Mouse (Mus musculus) stomach, postnatal 0 days (tissue): ENCODE results near the gene Kdm1a. TPM values are rescaled to one million over a fixed set of nuclear protein-coding genes. Genes with fewer than 3 reads are reported as not detected.

ENCODE experiments used
- ATAC-seq: fragments of 200-750 bp; cut with Nextera tagmentation; 2 replicates; pipeline ENCODE4 v1.8.0; 2017; ENCODE audit not compliant: low FRiP score, low TSS enrichment
- DNase-seq: peaks from one replicate; pipeline ENCODE4 v3.0.0-alpha.2; 2016; ENCODE audit warnings: low spot score
- H3K27ac ChIP-seq: fragments of 300-500 bp; sonication (generic); replicated peaks from 2 replicates; pipeline ENCODE4 v1.5.1; 2014; ENCODE audit warnings: mild to moderate bottlenecking, control low read depth
- H3K27me3 ChIP-seq: fragments of 300-500 bp; sonication (generic); 2 replicates; pipeline ENCODE4 v1.6.1; 2014; ENCODE audit warnings: low read length; ENCODE audit not compliant: control insufficient read depth, insufficient read depth
- H3K36me3 ChIP-seq: fragments of 300-500 bp; sonication (generic); 2 replicates; pipeline ENCODE4 v1.6.1; 2014; ENCODE audit warnings: low read length, mixed read lengths; ENCODE audit not compliant: control insufficient read depth, insufficient read depth
- H3K4me1 ChIP-seq: fragments of 300-500 bp; sonication (generic); replicated peaks from 2 replicates; pipeline ENCODE4 v1.6.1; 2014; ENCODE audit warnings: antibody characterized with exemption; ENCODE audit not compliant: control insufficient read depth, insufficient read depth
- H3K4me2 ChIP-seq: fragments of 300-500 bp; sonication (generic); replicated peaks from 2 replicates; pipeline ENCODE4 v1.6.1; 2014; ENCODE audit warnings: low read depth, mild to moderate bottlenecking, control low read depth, moderate library complexity
- H3K4me3 ChIP-seq: fragments of 300-500 bp; sonication (generic); 2 replicates; pipeline ENCODE4 v1.5.1; 2014; ENCODE audit warnings: low read depth, low read length, control low read depth
- H3K9ac ChIP-seq: fragments of 300-500 bp; sonication (generic); 2 replicates; pipeline ENCODE4 v1.6.1; 2014; ENCODE audit warnings: mild to moderate bottlenecking, low read length, control low read depth, mixed read lengths
- H3K9me3 ChIP-seq: fragments of 300-500 bp; sonication (generic); 2 replicates; pipeline ENCODE4 v1.6.1; 2016; ENCODE audit warnings: low read length; ENCODE audit not compliant: control insufficient read depth
- CTCF ChIP-seq: IDR thresholded peaks from 2 replicates; pipeline ENCODE4 v1.5.1; 2016; ENCODE audit warnings: antibody characterized with exemption, low read depth, mild to moderate bottlenecking, moderate library complexity
- EP300 ChIP-seq: optimal IDR thresholded peaks from 2 replicates; pipeline ENCODE3; 2016; ENCODE audit warnings: antibody characterized with exemption
- WGBS: fragments of 180-500 bp; shearing (Covaris S2); extraction: QIAGEN DNeasy Blood & Tissue Kit; methylation state at CpG from one replicate; pipeline ENCODE4 v1.1.7; 2014; 5-methylcytosine and 5-hydroxymethylcytosine counted together
- polyA plus RNA-seq: library from polyadenylated mRNA; unstranded; fragments of >200 nt; fragmentation: Nextera tagmentation; extraction: Ambion mirVana; gene quantifications from 2 replicates; pipeline ENCODE4 v1.2.1, GENCODE M21; 2015

Gene Kdm1a
- 13.8 and 15.1 TPM in 2 replicates for polyA plus RNA-seq

- TF ChIP-seq EP300: no peak
- TF ChIP-seq CTCF: peak; percentile 95
- H3K27me3 ChIP-seq: no peaks in the 10 kb centered on the region
- peak within 1 kb of the TSS; percentile 56 for H3K4me2 ChIP-seq
- peak within 1 kb of the TSS; percentile 95 for H3K27ac ChIP-seq
- no peaks in the 10 kb centered on the region for H3K36me3 ChIP-seq
- DNase-seq (peak; percentile 97), ATAC-seq (peak; percentile 89)
- H3K9me3 ChIP-seq: no peaks in the 10 kb centered on the region
- WGBS: under 1% methylated on average over 42 of the region's 45 CpGs
- peak within 1 kb of the TSS; percentile 98 for H3K4me3 ChIP-seq
- 0 out of 2 replicates have a peak, but pooled peaks cover 2% of the 10 kb centered on the region for H3K4me1 ChIP-seq
- peak within 1 kb of the TSS; percentile 99 for H3K9ac ChIP-seq
Measured at GRCm38 (mm10) chr4:136602568-136602967, at the start of gene Kdm1a. Kdm1a (minus strand) TSS chr4:136602723.

GRCm38 (mm10) chr4:136651882-136652527 is 49.5 kb upstream of the Kdm1a start:
- H3K4me1 ChIP-seq: no peaks in the 10 kb centered on the region; the same call in 1 of the 2 replicates
- no peak overlapping the region for H3K9ac ChIP-seq
- no peak overlapping the region for H3K27ac ChIP-seq
- H3K9me3 ChIP-seq: no peaks in the 10 kb centered on the region
- H3K36me3 ChIP-seq: peaks cover 3% of the 10 kb centered on the region
- H3K4me3 ChIP-seq: no peak overlapping the region
- DNase-seq: no peak
- 70% methylated on average over 13 of the region's 13 CpGs for WGBS
- ATAC-seq: 0 out of 2 replicates have a peak, but pooled peaks have one; percentile 22
- H3K27me3 ChIP-seq: no peaks in the 10 kb centered on the region
- H3K4me2 ChIP-seq: no peak overlapping the region
- no peak for TF ChIP-seq CTCF
- TF ChIP-seq EP300: no peak

- Histone ChIP-seq H3K27ac (no peak overlapping the region), H3K9me3 (no peaks in the 10 kb centered on the region), H3K27me3 (no peaks in the 10 kb centered on the region), H3K9ac (no peak overlapping the region), H3K4me1 (no peaks in the 10 kb centered on the region; the same call in 1 of the 2 replicates), H3K4me3 (no peak overlapping the region), H3K4me2 (no peak overlapping the region), H3K36me3 (peaks cover 3% of the 10 kb centered on the region)
- 71% methylated on average over 3 of the region's 3 CpGs for WGBS
- ATAC-seq (no peak), DNase-seq (no peak)
- TF ChIP-seq EP300 (no peak), CTCF (peak; percentile 83)
Measured at GRCm38 (mm10) chr4:136651357-136651811, 48.9 kb upstream of the Kdm1a start.

DNA sequence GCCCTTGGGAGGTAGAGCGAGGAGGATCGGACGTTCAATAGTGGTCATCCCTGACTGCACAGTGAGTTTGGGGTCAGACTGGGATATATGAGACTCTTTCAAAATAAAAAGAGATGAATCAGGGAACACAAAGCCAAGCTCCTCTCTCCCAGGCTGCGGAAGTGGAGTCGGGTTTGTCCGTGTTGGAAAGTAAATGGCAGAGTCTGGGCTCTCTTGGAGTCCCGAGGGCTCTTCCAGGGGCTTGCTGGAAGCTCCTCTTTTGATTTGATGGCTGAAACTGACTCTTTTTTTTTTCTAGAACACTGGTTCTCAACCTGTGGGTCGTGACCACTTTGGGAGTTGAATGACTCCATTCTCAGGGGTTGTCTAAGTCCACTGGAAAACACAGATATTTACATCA is 47.7 kb upstream of the Kdm1a start:
- no peak for TF ChIP-seq CTCF
- DNase-seq (no peak), ATAC-seq (no peak)
- Histone ChIP-seq H3K36me3 (no peaks in the 10 kb centered on the region; the same call in 1 of the 2 replicates), H3K4me2 (no peak overlapping the region), H3K4me1 (no peaks in the 10 kb centered on the region; the same call in 1 of the 2 replicates), H3K9ac (no peak overlapping the region), H3K4me3 (no peak overlapping the region), H3K9me3 (no peaks in the 10 kb centered on the region), H3K27ac (no peak overlapping the region), H3K27me3 (no peaks in the 10 kb centered on the region)
- WGBS: 80% methylated on average over 8 of the region's 8 CpGs

DNA sequence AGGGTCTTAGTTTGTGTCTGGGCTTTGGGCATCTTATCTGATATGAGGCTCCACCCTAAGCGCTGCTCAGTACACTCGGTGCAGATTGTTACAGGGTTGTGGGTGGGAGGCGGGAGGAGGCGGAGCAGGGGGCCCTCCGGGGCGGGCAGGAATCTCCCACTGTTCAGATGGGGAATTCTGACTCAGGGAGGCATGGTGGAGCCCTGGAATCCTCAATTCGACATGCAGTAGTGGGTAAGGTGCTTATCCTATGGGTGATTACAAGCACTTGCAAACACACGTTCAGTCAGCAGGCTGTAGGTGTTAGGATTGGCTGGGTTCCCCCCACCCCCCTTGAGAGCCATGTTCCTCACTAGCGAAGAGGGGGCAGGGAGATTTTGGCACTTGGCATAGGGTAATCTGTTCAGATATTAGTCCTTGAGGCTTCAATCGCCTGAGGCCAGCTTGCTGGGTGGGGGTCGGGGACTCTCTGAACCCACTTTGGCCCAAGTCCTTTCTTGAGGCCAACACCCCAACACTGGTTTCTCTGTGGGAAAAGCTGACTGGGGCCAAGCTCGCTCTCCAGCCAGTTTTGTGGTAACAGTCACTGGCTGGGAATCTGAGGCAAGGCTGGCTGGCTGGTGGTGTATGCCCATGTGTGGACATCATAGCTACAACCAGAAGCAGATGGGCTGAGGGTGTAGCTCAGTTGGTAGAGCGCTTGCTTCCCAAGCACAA is 47.1 kb upstream of the Kdm1a start:
- H3K9ac ChIP-seq: no peak overlapping the region
- H3K4me2 ChIP-seq: peak overlapping the region; percentile 45
- H3K27ac ChIP-seq: no peak overlapping the region
- 33% methylated on average over 13 of the region's 13 CpGs for WGBS
- no peaks in the 10 kb centered on the region for H3K9me3 ChIP-seq
- ATAC-seq (peak; percentile 51), DNase-seq (no peak)
- H3K4me1 ChIP-seq: no peaks in the 10 kb centered on the region; the same call in 1 of the 2 replicates
- no peak overlapping the region for H3K4me3 ChIP-seq
- TF ChIP-seq EP300: no peak
- TF ChIP-seq CTCF: no peak
- no peaks in the 10 kb centered on the region for H3K36me3 ChIP-seq
- H3K27me3 ChIP-seq: no peaks in the 10 kb centered on the region
